Mouse (Mus musculus) embryonic facial prominence, embryonic 12.5 days (tissue): ENCODE measurements around the gene Epha6. TPM values are rescaled to one million over a fixed set of nuclear protein-coding genes. Genes with fewer than 3 reads are reported as not detected.

Source experiments
- ATAC-seq: fragments of 200-750 bp; cut with Nextera tagmentation; 2 replicates; pipeline ENCODE4 v1.8.0; 2017; ENCODE audit not compliant: insufficient number of reproducible peaks, insufficient read depth, low FRiP score, low TSS enrichment
- H3K27ac ChIP-seq: fragments of 300-500 bp; sonication (generic); 2 replicates; pipeline ENCODE4 v1.5.1; 2016; ENCODE audit warnings: mild to moderate bottlenecking
- H3K27me3 ChIP-seq: fragments of 300-500 bp; sonication (generic); 2 replicates; pipeline ENCODE4 v1.6.1; 2016; ENCODE audit warnings: mild to moderate bottlenecking, moderate library complexity
- H3K36me3 ChIP-seq: fragments of 300-500 bp; sonication (generic); 2 replicates; pipeline ENCODE4 v1.6.1; 2016; ENCODE audit warnings: mild to moderate bottlenecking
- H3K4me1 ChIP-seq: fragments of 300-500 bp; sonication (generic); 2 replicates; pipeline ENCODE4 v1.6.1; 2016
- H3K4me2 ChIP-seq: fragments of 300-500 bp; sonication (generic); replicated peaks from 2 replicates; pipeline ENCODE4 v1.6.1; 2016; ENCODE audit warnings: mild to moderate bottlenecking, moderate library complexity
- H3K4me3 ChIP-seq: fragments of 300-500 bp; sonication (generic); 2 replicates; pipeline ENCODE4 v1.5.1; 2016; ENCODE audit warnings: mild to moderate bottlenecking
- H3K9ac ChIP-seq: fragments of 300-500 bp; sonication (generic); 2 replicates; pipeline ENCODE4 v1.6.1; 2016; ENCODE audit warnings: mild to moderate bottlenecking, moderate library complexity
- H3K9me3 ChIP-seq: fragments of 300-500 bp; sonication (generic); 2 replicates; pipeline ENCODE4 v1.6.1; 2016; ENCODE audit warnings: mild to moderate bottlenecking, moderate library complexity
- WGBS: fragments of 180-500 bp; shearing (Covaris S2); methylation state at CpG from one replicate; pipeline ENCODE4 v1.1.7; 2016; 5-methylcytosine and 5-hydroxymethylcytosine counted together
- microRNA-seq: library from miRNA; unstranded; fragments of <30 nt; microRNA quantifications from one replicate; pipeline ENCODE4, GENCODE M21; 2017
- polyA plus RNA-seq: library from polyadenylated mRNA; unstranded; fragments of >200 nt; fragmentation: Nextera tagmentation; extraction: Ambion mirVana; gene quantifications from 2 replicates; pipeline ENCODE4 v1.2.1, GENCODE M21; 2016

The Epha6 gene
- polyA plus RNA-seq, 1 experiment from 2014 or later = 2.3 TPM

GRCm38 (mm10) chr16:59617167-59617566 is 988.2 kb downstream of the Epha6 start:
- H3K4me2 ChIP-seq = no peak overlapping the region
- no peak overlapping the region for H3K9ac ChIP-seq
- H3K4me1 ChIP-seq = no peaks in the 10 kb centered on the region
- H3K9me3 ChIP-seq = no peaks in the 10 kb centered on the region
- H3K4me3 ChIP-seq = no peak overlapping the region
- H3K36me3 ChIP-seq = no peaks in the 10 kb centered on the region
- ATAC-seq = no peak
- H3K27me3 ChIP-seq = no peaks in the 10 kb centered on the region
- WGBS = 50% methylated on average over 3 of the region's 3 CpGs
- H3K27ac ChIP-seq = no peak overlapping the region

DNA sequence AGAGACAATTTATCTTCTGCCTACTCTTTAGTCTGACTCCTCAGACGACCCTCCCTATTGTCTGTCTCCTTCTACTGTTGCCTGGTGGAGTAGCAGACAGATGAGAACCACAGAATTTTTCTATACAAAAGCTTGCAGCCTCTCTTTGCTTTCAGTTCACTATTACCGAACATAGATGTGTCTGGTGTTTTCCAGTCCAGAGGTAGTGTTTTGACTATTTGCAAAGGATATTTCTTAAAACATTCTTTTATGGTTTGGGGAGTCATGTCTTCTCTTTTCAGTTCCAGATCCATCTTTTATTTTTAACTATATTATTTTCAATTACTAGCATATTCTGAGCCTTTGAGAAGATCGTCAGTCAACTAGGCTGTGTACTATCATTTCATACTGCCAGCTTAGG is 989.7 kb downstream of the Epha6 start:
- H3K9ac ChIP-seq = no peak overlapping the region
- H3K4me1 ChIP-seq = no peaks in the 10 kb centered on the region
- no peaks in the 10 kb centered on the region for H3K27me3 ChIP-seq
- WGBS = 75% methylated on average over 3 of the region's 3 CpGs
- no peaks in the 10 kb centered on the region for H3K9me3 ChIP-seq
- ATAC-seq = no peak
- no peak overlapping the region for H3K4me3 ChIP-seq
- no peak overlapping the region for H3K27ac ChIP-seq
- no peaks in the 10 kb centered on the region for H3K36me3 ChIP-seq
- no peak overlapping the region for H3K4me2 ChIP-seq

GRCm38 (mm10) chr16:59610750-59611149 is 994.6 kb downstream of the Epha6 start:
- Histone ChIP-seq H3K27ac (no peak overlapping the region), H3K4me3 (no peak overlapping the region), H3K36me3 (no peaks in the 10 kb centered on the region), H3K27me3 (no peaks in the 10 kb centered on the region), H3K4me2 (no peak overlapping the region), H3K9ac (no peak overlapping the region), H3K4me1 (no peaks in the 10 kb centered on the region), H3K9me3 (no peaks in the 10 kb centered on the region)
- no peak for ATAC-seq
- WGBS = 69% methylated on average over 1 of the region's 1 CpGs

DNA sequence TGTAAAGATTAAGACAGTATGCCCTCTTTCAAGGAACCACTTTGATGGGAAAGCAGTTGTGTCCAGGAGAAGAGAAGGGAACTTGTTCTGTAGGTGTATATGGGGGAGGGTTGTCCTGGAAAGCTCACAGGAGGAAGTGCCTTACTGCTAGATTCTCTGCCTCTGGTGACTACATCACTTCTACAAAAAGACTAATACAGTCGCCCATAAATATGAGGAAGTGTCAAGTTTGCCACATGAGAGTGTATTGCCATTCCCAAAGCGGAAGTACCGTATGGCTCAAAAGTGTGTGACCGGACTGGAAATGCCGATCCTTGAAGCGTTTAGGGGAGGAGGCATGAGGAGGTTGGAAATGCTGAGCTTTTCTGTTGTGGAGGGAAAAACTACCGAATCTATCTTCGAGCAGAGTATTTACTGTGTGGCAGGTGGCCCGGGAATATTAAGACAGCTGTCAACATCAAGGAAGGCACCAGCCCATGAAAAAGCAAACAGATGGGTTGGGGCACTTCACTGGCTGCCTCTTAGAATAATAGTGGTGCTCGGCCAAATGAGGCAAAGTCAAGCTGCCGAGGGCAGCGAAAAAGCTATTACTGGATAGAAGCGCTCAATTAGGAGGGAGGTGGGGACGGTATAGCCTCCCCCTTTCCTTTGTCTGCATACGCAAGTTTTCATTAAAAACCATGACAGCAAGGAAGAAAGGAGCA is 1001.1 kb downstream of the Epha6 start:
- no peak for ATAC-seq

More for the DNA sequence above, 1001.1 kb downstream of the Epha6 start:
- Histone ChIP-seq H3K4me2 (no peak overlapping the region), H3K4me3 (no peak overlapping the region), H3K27ac (no peak overlapping the region), H3K27me3 (no peaks in the 10 kb centered on the region), H3K9ac (no peak overlapping the region), H3K9me3 (no peaks in the 10 kb centered on the region), H3K4me1 (peaks cover 8% of the 10 kb centered on the region), H3K36me3 (no peaks in the 10 kb centered on the region)
- 63% methylated on average over 15 of the region's 15 CpGs for WGBS

Small RNA genes lying within 50 kb of the gene (microRNA-seq; reads per million reads assigned to microRNA genes)
- gene Gm24755 = not detected
